In the genomic region with DNA sequence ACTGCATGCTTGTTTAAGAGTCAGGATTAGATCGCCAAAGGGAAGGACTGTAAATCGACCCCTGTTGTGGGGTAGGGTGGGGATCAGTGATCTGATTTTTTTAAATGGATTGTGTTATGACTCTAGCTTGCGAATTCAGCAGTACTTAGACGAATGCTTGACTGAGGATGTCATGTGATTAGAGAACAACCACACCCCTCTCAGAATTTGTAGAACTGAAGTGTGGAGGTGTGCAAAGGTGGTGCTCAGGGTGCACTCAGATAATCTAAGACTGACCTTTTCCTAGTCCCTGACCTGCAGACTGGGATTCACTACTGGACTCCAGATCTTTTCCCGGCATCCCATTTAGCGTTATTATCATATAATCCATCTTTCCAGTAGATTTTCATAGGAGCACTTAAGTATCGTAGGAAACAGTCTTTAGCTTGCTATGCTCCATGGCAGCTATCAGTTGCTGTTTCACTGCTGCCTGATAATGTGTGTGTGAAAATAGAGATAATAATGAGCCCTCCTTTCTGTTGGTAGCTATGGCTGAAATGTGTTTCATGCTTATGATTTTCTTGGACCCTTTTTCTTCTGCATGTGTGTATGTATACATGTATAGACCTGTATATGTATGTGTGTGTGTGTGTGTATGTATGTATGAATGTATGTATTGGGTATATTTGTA, we compare ENCODE assay signal across 19 mouse cellular contexts. TPM values are rescaled to one million over a fixed set of nuclear protein-coding genes. Genes with fewer than 3 reads are reported as not detected.
DNase-seq lines count a peak whose midpoint lies in the region; ATAC-seq and TF ChIP-seq lines count a peak whose summit lies in the region.
"Had no signal": no experiment of that assay in that cellular context is flagged by ENCODE, and none has a peak within 500 bp of the region (broad histone marks: within the 10 kb centered on the region; RNA-seq: fewer than 3 reads in every experiment).

No protein-coding gene starts in this region.

- DNase-seq in gastrocnemius, adult 2 months: no peak
- no peak for DNase-seq in gastrocnemius, postnatal 4 days (ENCODE audit: low spot score in 2 of 2)
- no peak for DNase-seq in liver, embryonic 11.5 days (ENCODE audit: low spot score)
- DNase-seq in liver: no peak
- no peak for DNase-seq in neural tube, embryonic 10.5 days (ENCODE audit: extremely low spot score, low spot score)
- DNase-seq in cerebellum, adult 11 months: no peak
- DNase-seq: cerebellum, adult 8-10 months; gastrocnemius, postnatal 36 days; heart, postnatal 4 days; kidney, adult 11 months; right cerebral cortex, postnatal 4 days had no signal

- intact Hi-C loops in gastrocnemius, adult 2 months (cut with DNase I): loop anchor here (1.0 kb wide), 1 partner anchor 86 kb away; no protein-coding TSS in a partner anchor

- no peak for ATAC-seq in liver, embryonic 11.5 days (replicated peaks; ENCODE audit: low FRiP score)
- ATAC-seq in neural tube, embryonic 15.5 days (ENCODE audit: low FRiP score): no peak
- ATAC-seq: CD4-positive, CD25-positive, alpha-beta regulatory T cell, adult 4 months had no signal

- WGBS in liver, embryonic 11.5 days: 59% methylated on average over 7 of the region's 7 CpGs
- WGBS in neural tube, embryonic 15.5 days: 81% methylated on average over 7 of the region's 7 CpGs

- H3K9me3 ChIP-seq in liver, embryonic 11.5 days (ENCODE audit: control insufficient read depth, low read length): no peaks in the 10 kb centered on the region
- no peaks in the 10 kb centered on the region for H3K9me3 ChIP-seq in neural tube, embryonic 15.5 days (replicated peaks)
- H3K9me3 ChIP-seq: forebrain, embryonic 15.5 days; G1E; limb, embryonic 15.5 days; megakaryocyte, embryonic 14.5 days had no signal

- H3K27me3 ChIP-seq in liver, embryonic 11.5 days (replicated peaks; ENCODE audit: control insufficient read depth, insufficient read depth, low read length): no peaks in the 10 kb centered on the region
- no peaks in the 10 kb centered on the region for H3K27me3 ChIP-seq in neural tube, embryonic 15.5 days (replicated peaks)
- H3K27me3 ChIP-seq: forebrain, embryonic 15.5 days; limb, embryonic 15.5 days; megakaryocyte, embryonic 14.5 days had no signal

- peaks cover 36% of the 10 kb centered on the region for H3K4me1 ChIP-seq in liver, embryonic 11.5 days (replicated peaks; ENCODE audit: control insufficient read depth, insufficient read depth, low read length)
- H3K4me1 ChIP-seq in neural tube, embryonic 15.5 days: peaks cover 4% of the 10 kb centered on the region; the same call in 1 of the 2 replicates
- H3K4me1 ChIP-seq: forebrain, embryonic 15.5 days had no signal

- no peak overlapping the region for H3K4me3 ChIP-seq in gastrocnemius, adult 2 months
- H3K4me3 ChIP-seq in liver, embryonic 11.5 days (ENCODE audit: low read depth, low read length): no peak overlapping the region
- no peak overlapping the region for H3K4me3 ChIP-seq in neural tube, embryonic 15.5 days (replicated peaks)
- H3K4me3 ChIP-seq: forebrain, embryonic 15.5 days; limb, embryonic 15.5 days; megakaryocyte, embryonic 14.5 days had no signal

- no peaks in the 10 kb centered on the region for H3K36me3 ChIP-seq in liver, embryonic 11.5 days (ENCODE audit: control insufficient read depth, insufficient read depth, low read length)
- H3K36me3 ChIP-seq in neural tube, embryonic 15.5 days: no peaks in the 10 kb centered on the region
- H3K36me3 ChIP-seq: forebrain, embryonic 15.5 days; G1E; limb, embryonic 15.5 days had no signal

- H3K27ac ChIP-seq in gastrocnemius, adult 2 months: peak overlapping the region; percentile 57
- H3K27ac ChIP-seq in liver, embryonic 11.5 days (ENCODE audit: low read depth, low read length): no peak overlapping the region
- H3K27ac ChIP-seq in neural tube, embryonic 15.5 days (replicated peaks): 0 out of 2 replicates have a peak overlapping the region, but pooled peaks have one; percentile 19
- H3K27ac ChIP-seq: forebrain, embryonic 15.5 days; limb, embryonic 15.5 days had no signal

- H3K4me2 ChIP-seq in liver, embryonic 11.5 days: 0 out of 2 replicates have a peak overlapping the region, but pooled peaks have one; percentile 7
- no peak overlapping the region for H3K4me2 ChIP-seq in neural tube, embryonic 15.5 days
- H3K4me2 ChIP-seq: forebrain, embryonic 15.5 days; limb, embryonic 15.5 days had no signal

- H3K9ac ChIP-seq in liver, embryonic 11.5 days (ENCODE audit: low read depth, low read length): no peak overlapping the region
- no peak overlapping the region for H3K9ac ChIP-seq in neural tube, embryonic 15.5 days (replicated peaks)
- H3K9ac ChIP-seq: forebrain, embryonic 15.5 days; limb, embryonic 15.5 days had no signal

- no peak for TF ChIP-seq CTCF in gastrocnemius, adult 2 months (IDR thresholded peaks at IDR 0.05)

RNA-seq across cellular contexts. Expression of a gene that starts 20.3 kb away (rescaled TPM):
- not detected for total RNA-seq in gastrocnemius, adult 2 months (2021)
- under 1 TPM; 0.12 to 0.23 TPM for total RNA-seq in gastrocnemius, postnatal 4 days (2021)
- 2.3 and 2.8 TPM in 2 replicates for polyA plus RNA-seq in liver, embryonic 11.5 days (2014; fragmentation: Nextera tagmentation; extraction: Ambion mirVana)
- 1.6 and 4.4 TPM in 2 replicates for polyA plus RNA-seq in neural tube, embryonic 15.5 days (2015; fragmentation: Nextera tagmentation; extraction: Ambion mirVana)
- total RNA-seq: gastrocnemius, postnatal 36 days; heart, postnatal 4 days; layer of hippocampus, adult 8-10 months; left cerebral cortex, postnatal 36 days had no signal
- polyA plus RNA-seq: G1E had no signal

RNA-seq across cellular contexts. Expression of a gene that starts 31.5 kb away (rescaled TPM):
- 1 to 10 TPM; 1.0 to 1.8 TPM for total RNA-seq in gastrocnemius, adult 2 months (2021)
- 1 to 10 TPM; 1.0 to 1.7 TPM for total RNA-seq in gastrocnemius, postnatal 4 days (2021)
- polyA plus RNA-seq in liver, embryonic 11.5 days (2014; fragmentation: Nextera tagmentation; extraction: Ambion mirVana): 2.8 and 3.6 TPM in 2 replicates
- polyA plus RNA-seq in neural tube, embryonic 15.5 days (2015; fragmentation: Nextera tagmentation; extraction: Ambion mirVana): 4.9 and 5.0 TPM in 2 replicates
- polyA plus RNA-seq: G1E had no signal
